Mouse (Mus musculus) layer of hippocampus, adult 2 months (tissue): ENCODE data around the gene Olfr67. TPM values are rescaled to one million over a fixed set of nuclear protein-coding genes. Genes with fewer than 3 reads are reported as not detected.
"Not testable (repeated sequence)": the region's sequence is repeated elsewhere in the genome, so short reads cannot be mapped to it uniquely, and the experiment has no call there.

Experiments used
- DNase-seq, 2 experiments: peaks; one replicate each; pipeline ENCODE4 v3.0.0; 2022; ENCODE audit warnings: low spot score in 2 of 2
- H3K27ac ChIP-seq: fragments of 200-600 bp; 2 replicates; pipeline ENCODE4 v1.8.1; 2022
- H3K4me3 ChIP-seq: fragments of 200-600 bp; 2 replicates; pipeline ENCODE4 v1.8.1; 2022; ENCODE audit warnings: mild to moderate bottlenecking
- CTCF ChIP-seq: fragments of 200-600 bp; conservative IDR thresholded peaks from 2 replicates; pipeline ENCODE4 v1.8.1; 2022; ENCODE audit warnings: antibody characterized with exemption, mild to moderate bottlenecking, moderate library complexity
- long read RNA-seq, 2 experiments: library from polyadenylated mRNA; stranded (forward); transcript quantifications; one replicate each; pipeline ENCODE4 v2.0.0; 2021; ENCODE audit warnings: borderline mapping rate in 2 of 2
- total RNA-seq, 2 experiments: library from RNA; stranded (reverse); gene quantifications; 2 replicates each; pipeline ENCODE4 v1.2.3; 2021

Olfr67 gene
- not detected for total RNA-seq
- long read RNA-seq, experiment 1, result 0 reads
- long read RNA-seq, experiment 2, result 0 reads

DNA sequence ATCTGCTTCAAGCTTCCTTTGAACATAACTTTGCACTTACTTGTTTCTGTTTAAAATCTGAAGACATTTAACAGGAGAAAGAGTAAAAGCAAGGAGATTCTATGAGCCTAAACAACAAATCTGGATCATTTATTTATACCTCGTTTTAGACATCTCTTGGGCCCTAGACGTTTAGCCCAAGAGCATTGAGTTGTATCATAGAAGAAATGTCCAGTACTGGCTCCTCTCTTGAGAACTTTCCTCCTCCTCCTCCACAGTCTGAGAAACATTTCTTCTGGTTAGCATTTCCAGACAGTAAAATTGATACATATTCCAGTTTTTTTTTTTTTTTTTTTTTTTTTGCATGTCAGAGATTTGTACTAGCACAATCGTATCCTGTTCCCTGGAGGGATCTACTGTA is at the start of gene Olfr67:
Olfr67 (minus strand) TSS at position 101 of the 400 bp plus-strand sequence.
- TF ChIP-seq CTCF, result no peak
- DNase-seq, result no peak

DNA sequence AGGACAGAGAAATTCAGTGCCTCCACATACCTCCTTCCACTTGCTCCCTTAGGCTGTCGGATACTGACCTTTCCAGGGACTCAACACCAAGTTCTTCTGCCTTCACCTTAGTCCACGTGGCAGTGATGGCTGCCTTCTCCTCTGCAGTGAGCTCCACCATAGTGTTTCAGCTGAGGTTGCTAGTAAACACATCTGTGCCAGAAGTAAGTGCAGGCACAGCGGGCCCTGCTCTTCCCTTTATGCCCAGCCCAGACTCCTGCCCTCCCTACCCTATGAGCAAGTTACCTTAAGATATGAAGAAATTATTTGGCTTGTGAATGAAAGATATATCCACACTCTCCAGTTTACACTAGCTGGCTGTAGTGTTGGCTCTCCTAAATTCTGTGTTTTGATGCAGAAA is 48.6 kb upstream of the Olfr67 start, which contains the start of gene Hbb-bh2:
Hbb-bh2 (minus strand) TSS at position 253 of the 400 bp plus-strand sequence.
- no peak within 1 kb of the TSS for H3K4me3 ChIP-seq
- DNase-seq, result no peak
- no peak for TF ChIP-seq CTCF
- no peak within 1 kb of the TSS for H3K27ac ChIP-seq

More for the DNA sequence above, at the start of gene Olfr67:
- no peak within 1 kb of the TSS for H3K4me3 ChIP-seq
- no peak within 1 kb of the TSS for H3K27ac ChIP-seq

DNA sequence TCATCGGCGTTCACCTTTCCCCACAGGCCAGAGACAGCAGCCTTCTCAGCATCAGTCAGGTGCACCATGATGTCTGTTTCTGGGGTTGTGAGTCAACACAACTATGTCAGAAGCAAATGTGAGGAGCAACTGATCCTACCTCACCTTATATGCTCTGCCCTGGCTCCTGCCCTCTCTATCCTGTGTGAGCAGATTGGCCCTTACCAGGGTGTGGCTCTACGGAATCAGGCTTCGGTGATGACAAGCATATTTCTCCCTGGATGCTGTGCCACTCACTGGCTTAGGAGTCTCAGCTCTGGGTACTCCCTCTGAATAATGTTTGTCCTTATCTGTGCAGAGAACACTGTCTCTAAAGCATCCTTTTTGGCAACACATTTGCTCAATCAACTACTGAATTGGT is 36.2 kb upstream of the Olfr67 start, which contains the start of gene Hbb-bs:
Hbb-bs (minus strand) TSS at position 289 of the 400 bp plus-strand sequence.
- no peak within 1 kb of the TSS for H3K27ac ChIP-seq
- DNase-seq, result no peak
- no peak for TF ChIP-seq CTCF
- no peak within 1 kb of the TSS for H3K4me3 ChIP-seq

DNA sequence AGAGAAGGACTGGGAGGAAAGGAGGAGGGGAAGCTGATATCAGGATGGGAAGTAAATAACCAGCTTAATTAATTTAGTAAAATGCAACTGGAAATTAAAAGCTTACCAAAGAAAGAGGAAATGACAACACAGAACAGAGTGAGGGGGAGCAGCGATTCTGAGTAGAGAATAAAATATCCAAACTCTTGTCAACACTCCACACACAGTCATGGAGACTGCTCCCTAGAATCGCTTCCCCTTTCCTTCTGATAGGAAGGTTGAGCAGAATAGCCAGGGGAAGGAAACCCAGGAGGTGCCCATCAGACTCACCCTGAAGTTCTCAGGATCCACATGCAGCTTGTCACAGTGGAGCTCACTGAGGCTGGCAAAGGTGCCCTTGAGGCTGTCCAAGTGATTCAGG is 35.5 kb upstream of the Olfr67 start:
- DNase-seq, H3K27ac ChIP-seq, H3K4me3 ChIP-seq: not testable (repeated sequence)

GRCm38 (mm10) chr7:103826255-103826887 is 34.8 kb upstream of the Olfr67 start:
- TF ChIP-seq CTCF, result no peak
- no peak overlapping the region for H3K4me3 ChIP-seq
- DNase-seq, result no peak
- no peak overlapping the region for H3K27ac ChIP-seq

GRCm38 (mm10) chr7:103825536-103826254 is 34.1 kb upstream of the Olfr67 start:
- no peak overlapping the region for H3K4me3 ChIP-seq
- TF ChIP-seq CTCF, result no peak

DNA sequence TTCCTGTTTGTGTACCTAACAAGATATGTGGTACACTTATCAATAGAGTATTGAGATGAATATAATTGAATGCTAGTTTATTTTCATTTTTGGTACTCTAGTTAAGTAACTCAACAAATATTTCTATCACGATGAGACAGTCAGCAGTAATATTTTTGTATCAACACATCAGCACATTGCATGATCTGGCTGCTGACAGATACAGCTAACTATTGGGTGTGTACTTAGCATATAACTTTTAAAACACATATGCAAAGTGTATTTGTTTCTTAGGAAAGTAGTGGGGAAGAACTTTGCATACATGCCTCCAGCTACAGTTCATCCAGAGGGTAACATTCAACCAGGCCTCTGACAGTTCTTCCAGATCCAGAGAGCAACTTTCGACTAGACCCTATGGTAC is 33.0 kb upstream of the Olfr67 start:
- DNase-seq, result no peak
- Histone ChIP-seq H3K4me3 (no peak overlapping the region), H3K27ac (no peak overlapping the region)
- no peak for TF ChIP-seq CTCF

More at GRCm38 (mm10) chr7:103825536-103826254, 34.1 kb upstream of the Olfr67 start:
- no peak for DNase-seq
- H3K27ac ChIP-seq, result no peak overlapping the region

DNA sequence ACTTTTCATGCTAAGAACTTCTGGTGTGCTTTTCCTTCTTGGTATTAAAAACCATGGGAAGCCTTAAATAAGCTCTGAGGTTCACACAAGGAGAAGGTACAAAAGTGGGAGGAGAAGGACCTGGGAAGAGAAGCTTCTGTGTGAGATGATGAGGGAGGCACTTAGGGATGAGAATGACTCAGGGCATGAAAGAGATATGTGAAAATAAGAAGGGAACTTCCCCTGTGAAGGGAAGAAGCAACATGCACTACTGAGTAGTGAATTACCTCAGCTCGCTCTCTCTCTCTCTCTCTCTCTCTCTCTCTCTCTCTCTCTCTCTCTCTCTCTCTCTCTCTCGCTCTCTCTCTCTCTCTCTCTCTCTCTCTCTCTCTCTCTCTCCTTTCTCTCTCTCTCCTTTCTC is 23.5 kb upstream of the Olfr67 start:
- not testable (repeated sequence) for H3K4me3 ChIP-seq, DNase-seq, H3K27ac ChIP-seq

DNA sequence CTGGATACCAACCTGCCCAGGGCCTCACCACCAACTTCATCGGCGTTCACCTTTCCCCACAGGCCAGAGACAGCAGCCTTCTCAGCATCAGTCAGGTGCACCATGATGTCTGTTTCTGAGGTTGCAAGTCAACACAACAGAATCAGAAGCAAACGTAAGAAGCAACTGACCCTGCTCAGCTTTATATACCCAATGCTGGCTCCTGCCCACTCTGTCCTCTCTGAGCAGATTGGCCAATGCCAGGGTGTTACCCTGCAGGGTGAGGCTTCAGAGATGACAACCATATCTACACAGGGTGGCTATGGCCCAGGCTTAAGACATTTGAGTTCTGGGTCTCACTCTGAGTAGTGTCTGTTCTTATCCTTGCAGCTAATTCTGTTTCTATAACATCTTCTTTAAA is 22.1 kb upstream of the Olfr67 start, which contains the start of gene Hbb-bt:
Hbb-bt (minus strand) TSS at position 231 of the 400 bp plus-strand sequence.
- DNase-seq, result no peak
- Histone ChIP-seq H3K4me3 (no peak within 1 kb of the TSS), H3K27ac (no peak within 1 kb of the TSS)
- TF ChIP-seq CTCF, result no peak

- not testable (repeated sequence) for DNase-seq, H3K4me3 ChIP-seq, H3K27ac ChIP-seq
These were observed 21.5 kb upstream of the Olfr67 start for GRCm38 (mm10) chr7:103813152-103813551.

GRCm38 (mm10) chr7:103812174-103812573 is 20.6 kb upstream of the Olfr67 start:
- no peak for DNase-seq
- H3K4me3 ChIP-seq, result no peak overlapping the region
- TF ChIP-seq CTCF, result no peak
- H3K27ac ChIP-seq, result no peak overlapping the region

- no peak for DNase-seq
- H3K4me3 ChIP-seq, result no peak overlapping the region
- H3K27ac ChIP-seq, result no peak overlapping the region
- no peak for TF ChIP-seq CTCF
These were observed 19.7 kb upstream of the Olfr67 start for GRCm38 (mm10) chr7:103811223-103811845.

- DNase-seq, result no peak
- TF ChIP-seq CTCF, result no peak
- H3K4me3 ChIP-seq, result no peak overlapping the region
- H3K27ac ChIP-seq, result no peak overlapping the region
These were observed 19.1 kb upstream of the Olfr67 start for GRCm38 (mm10) chr7:103810746-103811145.
